Mouse (Mus musculus): Measurements from ENCODE around the gene Tcf7. TPM values are rescaled to one million over a fixed set of nuclear protein-coding genes. Genes with fewer than 3 reads are reported as not detected.

Tcf7 gene
- polyA plus RNA-seq, 2 experiments: 1.6 to 1.8 TPM

DNA sequence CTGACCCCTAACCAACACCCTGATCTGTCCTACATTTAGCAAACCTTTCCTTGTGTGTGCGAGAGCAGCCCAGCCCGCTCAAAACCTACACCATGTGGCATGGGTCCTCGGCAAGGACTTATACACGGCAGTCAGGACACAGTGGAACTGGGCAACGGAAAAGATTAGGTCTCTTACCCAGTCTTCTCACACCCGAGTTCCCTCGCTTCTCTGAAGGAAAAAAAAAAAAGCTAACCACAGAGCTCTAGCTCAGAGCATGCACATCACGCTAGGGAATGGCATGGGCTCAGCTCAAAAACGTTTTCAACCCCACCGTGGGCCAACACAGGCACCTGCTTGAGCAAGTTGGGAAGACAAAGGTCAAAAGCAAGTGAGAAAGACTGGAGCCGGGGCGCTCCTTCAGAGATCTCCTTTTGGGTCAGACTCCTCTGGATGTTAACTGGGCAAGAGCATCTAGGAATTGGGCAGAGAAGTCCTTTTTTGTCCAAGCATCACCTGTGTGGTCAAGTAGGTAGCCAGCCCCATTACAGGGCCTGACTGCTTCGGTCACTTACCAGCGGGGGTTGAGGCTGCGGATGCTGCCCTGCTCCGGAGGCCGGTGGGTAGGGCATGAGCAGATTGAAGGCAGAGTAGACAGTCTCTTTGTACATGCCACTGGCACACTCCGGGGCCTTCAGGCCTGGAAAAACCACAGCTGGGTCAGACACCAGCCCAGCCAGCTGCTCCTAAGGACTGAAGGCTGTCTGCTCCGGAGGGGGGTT lies 1.1 kb downstream of the Tcf7 start:
- TF ChIP-seq EP300 (IDR thresholded peaks at IDR 0.05; ENCODE audit: low read depth) (no peak), CTCF (IDR thresholded peaks at IDR 0.05; ENCODE audit: low read depth) (no peak)
- no peaks in the 10 kb centered on the region for H3K9me3 ChIP-seq (ENCODE audit: control insufficient read depth, low read length)
- no peak overlapping the region for H3K27ac ChIP-seq
- H3K4me2 ChIP-seq (ENCODE audit: low read depth): peak overlapping the region; percentile 65; the same call in 1 of the 2 replicates
- no peak overlapping the region for H3K4me3 ChIP-seq (ENCODE audit: insufficient read depth in 1 of 2, low read depth in 2 of 2, low read length in 2 of 2)
- H3K36me3 ChIP-seq (replicated peaks; ENCODE audit: control insufficient read depth, insufficient read depth, low read depth): no peaks in the 10 kb centered on the region
- no peak overlapping the region for H3K9ac ChIP-seq (replicated peaks)
- peaks cover 42% of the 10 kb centered on the region for H3K27me3 ChIP-seq (ENCODE audit: control insufficient read depth, insufficient read depth, low read length)
- ATAC-seq (ENCODE audit: insufficient read depth) (no peak), DNase-seq (ENCODE audit: low read depth in 3 of 3, low spot score in 3 of 3) (no peak)
- 44% methylated on average over 19 of the region's 19 CpGs for WGBS (ENCODE audit: insufficient replicate concordance)
- H3K4me1 ChIP-seq (replicated peaks; ENCODE audit: control insufficient read depth in 2 of 2, insufficient read depth in 2 of 2, low read length in 1 of 2): peaks cover 0 to 5% of the 10 kb centered on the region in 2 experiments; a peak in 2 of 4 replicates

DNA sequence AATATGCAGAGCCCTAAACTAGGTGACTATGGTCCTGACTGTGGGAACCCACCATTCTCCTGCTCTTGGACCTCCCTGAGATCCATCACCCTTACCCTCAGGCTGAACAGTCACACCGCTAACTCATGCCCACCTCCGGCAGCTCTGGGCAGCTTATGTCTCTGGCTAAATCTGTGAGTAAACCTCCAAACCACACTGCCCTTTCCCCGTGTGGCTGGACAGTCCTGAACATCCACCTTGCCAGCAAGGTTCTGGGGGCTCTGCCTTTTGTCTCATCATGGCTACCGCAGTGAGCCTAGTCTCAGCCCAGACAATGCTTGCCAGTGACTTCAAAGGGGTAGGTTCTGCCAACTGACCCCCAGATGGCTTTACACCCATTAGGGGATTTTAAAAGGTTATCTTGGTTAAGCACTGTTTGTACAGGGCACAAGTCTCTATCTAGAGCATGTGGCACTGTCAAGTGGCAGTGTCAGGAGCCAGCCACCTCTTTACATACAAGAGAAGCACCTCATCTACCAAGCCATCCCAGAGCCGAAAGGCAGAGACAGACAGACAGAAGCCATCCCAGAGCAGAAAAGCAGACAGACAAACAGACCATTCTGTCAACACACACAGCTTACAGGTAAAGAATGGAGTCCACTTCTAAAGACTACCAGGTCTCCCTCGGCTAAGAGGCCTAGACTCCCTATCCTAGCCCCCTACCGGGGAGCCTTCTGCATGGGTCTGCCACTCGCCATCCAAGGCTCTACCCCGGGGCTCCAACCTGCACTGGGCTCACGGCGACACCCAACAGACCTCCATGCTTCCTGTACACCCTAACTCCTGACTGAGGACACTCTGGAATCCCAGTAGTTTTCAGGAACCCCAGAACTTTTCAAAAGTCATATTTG lies 2.0 kb downstream of the Tcf7 start:
- ATAC-seq (ENCODE audit: insufficient read depth) (no peak), DNase-seq (ENCODE audit: low read depth in 3 of 3, low spot score in 3 of 3) (no peak)
- TF ChIP-seq EP300 (IDR thresholded peaks at IDR 0.05; ENCODE audit: low read depth) (no peak), CTCF (IDR thresholded peaks at IDR 0.05; ENCODE audit: low read depth) (no peak)
- Histone ChIP-seq H3K27me3 (ENCODE audit: control insufficient read depth, insufficient read depth, low read length) (peaks cover 42% of the 10 kb centered on the region), H3K4me1 (replicated peaks; ENCODE audit: control insufficient read depth in 2 of 2, insufficient read depth in 2 of 2, low read length in 1 of 2) (peaks cover 0 to 5% of the 10 kb centered on the region in 2 experiments; a peak in 2 of 4 replicates), H3K4me2 (ENCODE audit: low read depth) (no peak overlapping the region), H3K9me3 (ENCODE audit: control insufficient read depth, low read length) (no peaks in the 10 kb centered on the region), H3K4me3 (ENCODE audit: insufficient read depth in 1 of 2, low read depth in 2 of 2, low read length in 2 of 2) (no peak overlapping the region), H3K9ac (replicated peaks) (no peak overlapping the region), H3K36me3 (replicated peaks; ENCODE audit: control insufficient read depth, insufficient read depth, low read depth) (no peaks in the 10 kb centered on the region), H3K27ac (no peak overlapping the region)
- WGBS (ENCODE audit: insufficient replicate concordance): 69% methylated on average over 11 of the region's 11 CpGs

DNA sequence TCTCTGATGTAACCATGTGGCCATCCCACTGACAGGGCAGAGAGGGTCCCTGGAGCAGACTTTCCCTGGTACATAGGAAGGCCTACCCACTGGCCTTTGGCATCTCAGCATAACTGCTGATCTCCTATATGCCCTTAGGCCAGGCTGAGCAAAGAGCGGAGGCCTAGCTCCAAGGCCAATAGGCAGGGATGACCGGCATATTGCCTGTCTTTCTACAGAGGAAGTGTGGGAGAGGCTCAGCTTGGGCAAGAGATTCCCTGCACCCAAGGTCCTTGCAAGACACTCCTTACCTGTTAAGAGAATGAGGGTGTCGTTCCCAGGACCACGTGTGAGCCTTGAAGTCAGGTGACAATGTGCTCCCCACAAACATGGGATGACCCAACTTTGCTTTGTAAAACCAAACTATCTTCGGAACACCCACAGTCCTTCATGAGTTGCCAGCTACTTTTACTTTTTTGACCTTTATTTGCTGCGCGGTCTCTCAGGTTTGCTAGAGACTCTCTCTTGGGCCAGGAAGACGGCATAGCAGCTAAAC lies 3.1 kb downstream of the Tcf7 start:
- WGBS (ENCODE audit: insufficient replicate concordance): 75% methylated on average over 8 of the region's 8 CpGs
- peaks cover 33% of the 10 kb centered on the region for H3K27me3 ChIP-seq (ENCODE audit: control insufficient read depth, insufficient read depth, low read length)

DNA sequence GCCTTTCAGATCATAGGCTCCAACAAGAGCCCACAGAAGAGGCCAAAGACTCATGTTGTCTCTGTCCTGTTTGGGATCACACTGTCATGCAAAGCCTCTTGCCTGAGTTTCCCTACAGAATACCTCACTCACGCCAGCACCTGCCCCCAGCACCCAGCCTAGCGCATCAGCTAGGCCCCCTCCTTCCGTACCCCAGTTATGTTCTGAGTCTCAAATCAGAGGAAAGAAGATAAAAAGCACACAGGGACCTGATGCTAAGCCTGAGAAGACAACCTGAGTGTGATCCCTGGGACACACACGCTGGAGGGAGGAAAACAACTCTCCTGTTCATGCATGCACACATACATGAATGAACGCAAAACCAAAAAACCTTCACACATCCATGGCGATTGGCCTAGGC lies 3.8 kb downstream of the Tcf7 start:
- no peak for ATAC-seq (ENCODE audit: insufficient read depth)
- TF ChIP-seq EP300 (IDR thresholded peaks at IDR 0.05; ENCODE audit: low read depth) (no peak), CTCF (IDR thresholded peaks at IDR 0.05; ENCODE audit: low read depth) (no peak)
- peaks cover 27% of the 10 kb centered on the region for H3K27me3 ChIP-seq (ENCODE audit: control insufficient read depth, insufficient read depth, low read length)
- no peak overlapping the region for H3K27ac ChIP-seq
- no peaks in the 10 kb centered on the region for H3K36me3 ChIP-seq (replicated peaks; ENCODE audit: control insufficient read depth, insufficient read depth, low read depth)
- H3K4me2 ChIP-seq (ENCODE audit: low read depth): no peak overlapping the region
- WGBS (ENCODE audit: insufficient replicate concordance): 71% methylated on average over 6 of the region's 6 CpGs
- no peak overlapping the region for H3K4me3 ChIP-seq (ENCODE audit: insufficient read depth in 1 of 2, low read depth in 2 of 2, low read length in 2 of 2)
- peaks cover 0 to 4% of the 10 kb centered on the region in 2 experiments; a peak in 2 of 4 replicates for H3K4me1 ChIP-seq (replicated peaks; ENCODE audit: control insufficient read depth in 2 of 2, insufficient read depth in 2 of 2, low read length in 1 of 2)
- DNase-seq (ENCODE audit: low read depth in 3 of 3, low spot score in 3 of 3): no peak
- H3K9ac ChIP-seq (replicated peaks): no peak overlapping the region
- H3K9me3 ChIP-seq (ENCODE audit: control insufficient read depth, low read length): no peaks in the 10 kb centered on the region

More for the DNA sequence above, 3.1 kb downstream of the Tcf7 start:
- ATAC-seq (ENCODE audit: insufficient read depth) (no peak), DNase-seq (ENCODE audit: low read depth in 3 of 3, low spot score in 3 of 3) (no peak)
- no peak for TF ChIP-seq CTCF (IDR thresholded peaks at IDR 0.05; ENCODE audit: low read depth)
- Histone ChIP-seq H3K9me3 (ENCODE audit: control insufficient read depth, low read length) (no peaks in the 10 kb centered on the region), H3K27ac (no peak overlapping the region), H3K4me1 (replicated peaks; ENCODE audit: control insufficient read depth in 2 of 2, insufficient read depth in 2 of 2, low read length in 1 of 2) (peaks cover 0 to 5% of the 10 kb centered on the region in 2 experiments; a peak in 2 of 4 replicates), H3K36me3 (replicated peaks; ENCODE audit: control insufficient read depth, insufficient read depth, low read depth) (no peaks in the 10 kb centered on the region), H3K4me3 (ENCODE audit: insufficient read depth in 1 of 2, low read depth in 2 of 2, low read length in 2 of 2) (no peak overlapping the region), H3K4me2 (ENCODE audit: low read depth) (no peak overlapping the region), H3K9ac (replicated peaks) (no peak overlapping the region)

DNA sequence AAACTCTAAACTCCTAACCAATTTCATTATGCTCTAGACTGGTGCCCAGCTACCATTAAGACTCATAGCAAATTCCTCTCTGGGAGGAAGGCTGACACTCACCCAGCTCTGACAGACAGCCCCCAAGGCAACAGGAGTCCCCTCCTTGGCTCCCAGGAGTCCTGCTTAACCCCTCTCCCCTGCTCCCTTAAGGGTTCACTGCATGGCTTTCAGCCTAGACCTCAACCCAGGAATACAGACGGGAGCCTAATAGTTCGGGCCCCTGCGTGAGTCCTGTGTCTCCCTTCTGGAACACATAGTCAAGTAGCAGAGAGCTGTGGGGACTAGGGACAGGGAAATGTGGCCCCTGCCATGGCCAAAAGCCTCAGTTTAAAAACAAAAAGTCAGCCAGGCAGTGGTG lies 4.7 kb downstream of the Tcf7 start:
- H3K27ac ChIP-seq: no peak overlapping the region
- no peaks in the 10 kb centered on the region for H3K4me1 ChIP-seq (replicated peaks; ENCODE audit: control insufficient read depth in 2 of 2, insufficient read depth in 2 of 2, low read length in 1 of 2)
- TF ChIP-seq EP300 (IDR thresholded peaks at IDR 0.05; ENCODE audit: low read depth) (no peak), CTCF (IDR thresholded peaks at IDR 0.05; ENCODE audit: low read depth) (no peak)
- WGBS (ENCODE audit: insufficient replicate concordance): 71% methylated on average over 3 of the region's 3 CpGs
- no peaks in the 10 kb centered on the region for H3K36me3 ChIP-seq (replicated peaks; ENCODE audit: control insufficient read depth, insufficient read depth, low read depth)
- H3K4me2 ChIP-seq (ENCODE audit: low read depth): no peak overlapping the region
- peaks cover 18% of the 10 kb centered on the region for H3K27me3 ChIP-seq (ENCODE audit: control insufficient read depth, insufficient read depth, low read length)
- H3K4me3 ChIP-seq (ENCODE audit: insufficient read depth in 1 of 2, low read depth in 2 of 2, low read length in 2 of 2): no peak overlapping the region
- DNase-seq (ENCODE audit: low read depth in 3 of 3, low spot score in 3 of 3) (no peak), ATAC-seq (ENCODE audit: insufficient read depth) (no peak)
- no peak overlapping the region for H3K9ac ChIP-seq (replicated peaks)
- no peaks in the 10 kb centered on the region for H3K9me3 ChIP-seq (ENCODE audit: control insufficient read depth, low read length)

All from liver, embryonic 14.5 days (tissue).